Mouse (Mus musculus) forelimb bud, embryonic 11.5 days (tissue): ENCODE data around the gene Mtg2.
A peak's percentile ranks its signal among the peaks of the same experiment; 100 is the strongest.

Experiments
- DNase-seq: peaks from one replicate; pipeline ENCODE4 v3.0.0-alpha.2; 2012; ENCODE audit warnings: low read depth, low spot score

The Mtg2 gene

GRCm38 (mm10) chr2:180051986-180052733, 18.2 kb upstream of the Mtg2 start:
- DNase-seq: no peak

GRCm38 (mm10) chr2:180053001-180053400, 17.4 kb upstream of the Mtg2 start:
- DNase-seq: no peak

- DNase-seq: no peak
Measured at GRCm38 (mm10) chr2:180063338-180064131, 6.9 kb upstream of the Mtg2 start.

- DNase-seq: no peak
Measured at GRCm38 (mm10) chr2:180069770-180070480, 463 bp upstream of the Mtg2 start.

GRCm38 (mm10) chr2:180071671-180072070, 1.3 kb downstream of the Mtg2 start:
- DNase-seq: no peak

- no peak for DNase-seq
Measured at GRCm38 (mm10) chr2:180072886-180073285, 2.5 kb downstream of the Mtg2 start.

GRCm38 (mm10) chr2:180077622-180078021, 7.2 kb downstream of the Mtg2 start:
- DNase-seq: no peak

- DNase-seq: no peak
Measured at GRCm38 (mm10) chr2:180080680-180081079, 10.3 kb downstream of the Mtg2 start.

GRCm38 (mm10) chr2:180083063-180083462, 12.7 kb downstream of the Mtg2 start:
- no peak for DNase-seq

GRCm38 (mm10) chr2:180084565-180084964, 14.2 kb downstream of the Mtg2 start:
- no peak for DNase-seq

GRCm38 (mm10) chr2:180085926-180086636, 15.7 kb downstream of the Mtg2 start:
- no peak for DNase-seq

- no peak for DNase-seq
Measured at GRCm38 (mm10) chr2:180086637-180087027, 16.2 kb downstream of the Mtg2 start.

- no peak for DNase-seq
Measured at GRCm38 (mm10) chr2:180087472-180087871, 17.1 kb downstream of the Mtg2 start.

GRCm38 (mm10) chr2:180090285-180090684, 19.9 kb downstream of the Mtg2 start:
- DNase-seq: no peak

GRCm38 (mm10) chr2:180095711-180096110, 25.3 kb downstream of the Mtg2 start:
- no peak for DNase-seq

- DNase-seq: no peak
Measured at GRCm38 (mm10) chr2:180097585-180097984, 27.2 kb downstream of the Mtg2 start.

- no peak for DNase-seq
Measured at GRCm38 (mm10) chr2:180098167-180098566, 27.8 kb downstream of the Mtg2 start.

GRCm38 (mm10) chr2:180099529-180099928, 29.1 kb downstream of the Mtg2 start:
- no peak for DNase-seq

- no peak for DNase-seq
Measured at GRCm38 (mm10) chr2:180103151-180103977, 33.0 kb downstream of the Mtg2 start.

GRCm38 (mm10) chr2:180103978-180104658, 33.7 kb downstream of the Mtg2 start, which contains the start of gene Hrh3:
Hrh3 (minus strand) TSS chr2:180104488.
- peak; percentile 59 for DNase-seq
